Mouse (Mus musculus) CH12.LX (cell line): ENCODE results near the gene Ly6g6d. TPM values are rescaled to one million over a fixed set of nuclear protein-coding genes. Genes with fewer than 3 reads are reported as not detected.

Experiments
- DNase-seq: peaks from one replicate; pipeline ENCODE4 v3.0.0-alpha.2; 2013; ENCODE audit errors: extremely low read depth
- H3K27ac ChIP-seq: 2 replicates; pipeline ENCODE4 v1.5.1; 2012; ENCODE audit warnings: low read depth, mild to moderate bottlenecking, control low read depth, moderate library complexity; ENCODE audit not compliant: insufficient read depth
- H3K27me3 ChIP-seq: replicated peaks from 2 replicates; pipeline ENCODE3; 2012; ENCODE audit warnings: inconsistent platforms
- H3K36me3 ChIP-seq, 2 experiments: replicated peaks in 1 of 2; 2 replicates each; pipeline versions ENCODE3 to v1.6.1; 2012; ENCODE audit warnings: inconsistent platforms in 1 of 2, low read length in 1 of 2, mild to moderate bottlenecking in 1 of 2, mixed read lengths in 1 of 2, moderate library complexity in 1 of 2; ENCODE audit not compliant: control insufficient read depth in 1 of 2, insufficient read depth in 1 of 2
- H3K4me1 ChIP-seq, 2 experiments: 2 replicates each; pipeline ENCODE4 v1.6.1; 2012; ENCODE audit warnings: inconsistent platforms in 1 of 2, moderate library complexity in 1 of 2; ENCODE audit not compliant: insufficient read depth in 2 of 2, control insufficient read depth in 1 of 2
- H3K4me2 ChIP-seq: 2 replicates; pipeline ENCODE4 v1.6.1; 2012; ENCODE audit warnings: low read depth, mild to moderate bottlenecking, control low read depth; ENCODE audit not compliant: poor library complexity, insufficient read depth, severe bottlenecking
- H3K4me3 ChIP-seq, 3 experiments: fragments of 150-350 bp in 1 of 3; sonication (generic) in 1 of 3; replicated peaks in 1 of 3; 2 replicates each; pipeline versions ENCODE3 to v1.5.1; 2011 to 2012; ENCODE audit warnings: low read depth in 2 of 3, low read length in 2 of 3, mild to moderate bottlenecking in 2 of 3, moderate library complexity in 2 of 3, control low read depth in 1 of 3, improper control_type of control experiment in 1 of 3, inconsistent platforms in 1 of 3, mixed read lengths in 1 of 3; ENCODE audit not compliant: poor library complexity in 1 of 3
- H3K79me2 ChIP-seq: replicated peaks from 2 replicates; pipeline ENCODE4 v1.6.1; 2012; ENCODE audit warnings: mild to moderate bottlenecking, moderate library complexity; ENCODE audit not compliant: control insufficient read depth, poor library complexity, insufficient read depth, severe bottlenecking; ENCODE audit errors: extremely low read depth
- H3K9ac ChIP-seq: 2 replicates; pipeline ENCODE4 v1.6.1; 2012; ENCODE audit warnings: low read depth, mild to moderate bottlenecking, control low read depth, moderate library complexity; ENCODE audit not compliant: insufficient read depth
- H3K9me3 ChIP-seq: replicated peaks from 2 replicates; pipeline ENCODE3; 2012; ENCODE audit warnings: low read length, inconsistent platforms, mixed read lengths
- CTCF ChIP-seq, 2 experiments: IDR thresholded peaks in 1 of 2; conservative IDR thresholded peaks in 1 of 2; 2 replicates each; pipeline ENCODE4 v1.5.1; 2011 to 2012; ENCODE audit warnings: low read depth in 2 of 2, low read length in 2 of 2, improper control_type of control experiment in 1 of 2, inconsistent platforms in 1 of 2, mild to moderate bottlenecking in 1 of 2, moderate library complexity in 1 of 2
- E2F4 ChIP-seq: IDR thresholded peaks from 2 replicates; pipeline ENCODE4 v1.6.1; 2011; ENCODE audit warnings: low read depth, low read length, improper control_type of control experiment; ENCODE audit not compliant: insufficient replicate concordance
- ELF1 ChIP-seq: IDR thresholded peaks from 2 replicates; pipeline ENCODE4 v1.6.1; 2014; ENCODE audit warnings: low read depth, mild to moderate bottlenecking, inconsistent platforms, low read length, improper control_type of control experiment
- EP300 ChIP-seq: IDR thresholded peaks from 2 replicates; pipeline ENCODE4 v1.6.1; 2011; ENCODE audit warnings: low read length, improper control_type of control experiment
- ETS1 ChIP-seq: conservative IDR thresholded peaks from 2 replicates; pipeline ENCODE4 v1.6.1; 2012; ENCODE audit warnings: low read depth, mild to moderate bottlenecking, inconsistent platforms, low read length, improper control_type of control experiment, moderate library complexity
- HCFC1 ChIP-seq: IDR thresholded peaks from 2 replicates; pipeline ENCODE4 v1.6.1; 2012; ENCODE audit warnings: low read depth, mild to moderate bottlenecking, inconsistent platforms, low read length, improper control_type of control experiment
- KAT2A ChIP-seq: IDR thresholded peaks from 2 replicates; pipeline ENCODE4 v1.6.1; 2012; ENCODE audit warnings: low read length, improper control_type of control experiment, inconsistent platforms; ENCODE audit not compliant: insufficient replicate concordance
- MAFK ChIP-seq: IDR thresholded peaks from 2 replicates; pipeline ENCODE4 v1.6.1; 2011; ENCODE audit warnings: low read length, improper control_type of control experiment; ENCODE audit not compliant: insufficient replicate concordance
- MAX ChIP-seq: IDR thresholded peaks from 2 replicates; pipeline ENCODE4 v1.6.1; 2011; ENCODE audit warnings: low read length, improper control_type of control experiment
- MAZ ChIP-seq: IDR thresholded peaks from 2 replicates; pipeline ENCODE4 v1.6.1; 2012; ENCODE audit warnings: low read depth, mild to moderate bottlenecking, inconsistent platforms, low read length, improper control_type of control experiment, moderate library complexity
- MYC ChIP-seq: IDR thresholded peaks from 2 replicates; pipeline ENCODE4 v1.6.1; 2011; ENCODE audit warnings: low read depth, mild to moderate bottlenecking, improper control_type of control experiment, low read length
- PAX5 ChIP-seq: IDR thresholded peaks from 2 replicates; pipeline ENCODE4 v1.6.1; 2012; ENCODE audit warnings: low read length, inconsistent platforms, mixed read lengths
- POLR2A ChIP-seq: IDR thresholded peaks from 2 replicates; pipeline ENCODE4 v1.6.1; 2011; ENCODE audit warnings: low read depth, mild to moderate bottlenecking, improper control_type of control experiment, low read length
- RAD21 ChIP-seq: IDR thresholded peaks from 2 replicates; pipeline ENCODE4 v1.6.1; 2011; ENCODE audit warnings: low read depth, mild to moderate bottlenecking, low read length, improper control_type of control experiment, moderate library complexity
- SIN3A ChIP-seq: IDR thresholded peaks from 2 replicates; pipeline ENCODE4 v1.6.1; 2012; ENCODE audit warnings: low read length, improper control_type of control experiment, inconsistent platforms
- SMC3 ChIP-seq: IDR thresholded peaks from 2 replicates; pipeline ENCODE4 v1.6.1; 2011; ENCODE audit warnings: low read depth, low read length, improper control_type of control experiment
- USF1 ChIP-seq: IDR thresholded peaks from 2 replicates; pipeline ENCODE4 v1.6.1; 2014; ENCODE audit warnings: low read depth, mild to moderate bottlenecking, inconsistent platforms, low read length, improper control_type of control experiment
- USF2 ChIP-seq: conservative IDR thresholded peaks from 2 replicates; pipeline ENCODE4 v1.6.1; 2011; ENCODE audit warnings: low read depth, low read length, improper control_type of control experiment
- ZC3H11A ChIP-seq: IDR thresholded peaks from 2 replicates; pipeline ENCODE4 v1.6.1; 2012; ENCODE audit warnings: low read depth, mild to moderate bottlenecking, inconsistent platforms, low read length, improper control_type of control experiment
- ZNF384 ChIP-seq: IDR thresholded peaks from 2 replicates; pipeline ENCODE4 v1.6.1; 2012; ENCODE audit warnings: low read depth, low read length, improper control_type of control experiment, inconsistent platforms
- dilution Hi-C: fragments of 300-500 bp; cut with MboI; formaldehyde crosslinking; loops from 2 replicates; pipeline ENCODE4 v1.14.3; 2020; ENCODE audit warnings: low sequenced_read_pairs; ENCODE audit not compliant: extremely low pct_unique_long_range_greater_than_20kb, extremely low pct_ligation_motif_present
- in situ Hi-C: fragments of 300-500 bp; cut with MboI; formaldehyde crosslinking; loops from 3 replicates; pipeline ENCODE4 v1.14.3; 2019; ENCODE audit warnings: low sequenced_read_pairs, low pct_ligation_motif_present, low pct_unique_long_range_greater_than_20kb, mixed read lengths
- polyA plus RNA-seq: library from polyadenylated mRNA; unstranded; fragments of >175 nt; gene quantifications from 2 replicates; pipeline ENCODE4 v1.2.1, GENCODE M21; 2012; ENCODE audit warnings: low read depth; ENCODE audit not compliant: insufficient read length
- total RNA-seq, 2 experiments: library from RNA; depleted of rRNA; stranded (reverse); fragments of 300-350 nt in 1 of 2; fragments of >200 nt in 1 of 2; gene quantifications; 2 replicates each; pipeline ENCODE4 v1.2.3; 2012 to 2014

The Ly6g6d gene
- total and polyA plus RNA-seq, 3 experiments, result 0.44 TPM; not detected in 2

- Histone ChIP-seq H3K27ac (no peak overlapping the region), H3K4me3 (no peak overlapping the region), H3K4me2 (no peak overlapping the region), H3K9ac (no peak overlapping the region), H3K4me1 (peaks cover 0 to 4% of the 10 kb centered on the region in 2 experiments; a peak in 1 of 4 replicates), H3K79me2 (no peaks in the 10 kb centered on the region), H3K36me3 (peaks cover 18 to 35% of the 10 kb centered on the region in 2 experiments), H3K9me3 (no peaks in the 10 kb centered on the region), H3K27me3 (no peaks in the 10 kb centered on the region)
- dilution Hi-C loops (no loop called here), in situ Hi-C loops (no loop called here)
- DNase-seq, result no peak
- no peak for TF ChIP-seq POLR2A
- peak in 1 of 2 experiments; percentile 27; a peak in 1 of 4 replicates for TF ChIP-seq CTCF (conservative IDR thresholded peaks at IDR 0.05 in 1 of 2, IDR thresholded peaks at IDR 0.05 in 1 of 2; ENCODE audit: low read depth in 2 of 2, low read length in 2 of 2)
- no peak for TF ChIP-seq KAT2A
- no peak for TF ChIP-seq MAX
- no peak for TF ChIP-seq PAX5
- TF ChIP-seq RAD21, result peak; percentile 10
- TF ChIP-seq MAFK, result no peak
- no peak for TF ChIP-seq SIN3A
- no peak for TF ChIP-seq MAZ
- TF ChIP-seq ETS1, result no peak
- TF ChIP-seq USF1, result no peak
- no peak for TF ChIP-seq E2F4
- no peak for TF ChIP-seq MYC
Measured at GRCm38 (mm10) chr17:35106522-35106921, 28.7 kb upstream of the Ly6g6d start.

GRCm38 (mm10) chr17:35105740-35106389 lies 28.0 kb upstream of the Ly6g6d start:
- H3K27me3 ChIP-seq, result no peaks in the 10 kb centered on the region
- H3K4me2 ChIP-seq, result no peak overlapping the region
- H3K36me3 ChIP-seq, result peaks cover 25 to 41% of the 10 kb centered on the region in 2 experiments
- no peaks in the 10 kb centered on the region for H3K9me3 ChIP-seq
- no peaks in the 10 kb centered on the region for H3K79me2 ChIP-seq
- peak in 1 of 2 experiments; percentile 81; a peak in 2 of 4 replicates for TF ChIP-seq CTCF (conservative IDR thresholded peaks at IDR 0.05 in 1 of 2, IDR thresholded peaks at IDR 0.05 in 1 of 2; ENCODE audit: low read depth in 2 of 2, low read length in 2 of 2)
- TF ChIP-seq SMC3, result peak; percentile 81
- no peak for TF ChIP-seq EP300
- no peak for TF ChIP-seq E2F4
- 0 out of 2 replicates have a peak, but pooled peaks have one; percentile 25 for TF ChIP-seq ZC3H11A
- TF ChIP-seq HCFC1, result no peak
- peak; percentile 79 for TF ChIP-seq RAD21
- TF ChIP-seq ZNF384, result peak; percentile 81
- no peak for TF ChIP-seq ELF1
- TF ChIP-seq USF2, result no peak
- no peak overlapping the region for H3K27ac ChIP-seq
- in situ Hi-C loops (no loop called here), dilution Hi-C loops (no loop called here)
- H3K9ac ChIP-seq, result no peak overlapping the region
- H3K4me1 ChIP-seq, result peaks cover 0 to 4% of the 10 kb centered on the region in 2 experiments; a peak in 1 of 4 replicates
- DNase-seq, result peak; percentile 30
- H3K4me3 ChIP-seq, result no peak overlapping the region
